Mouse (Mus musculus) embryonic facial prominence, embryonic 15.5 days (tissue): ENCODE measurements at regions not wholly inside any gene's neighbourhood (a gene's known extent, or its start where the extent isn't known, plus 50 kb on each side); places are given as distances from the start of the nearest gene placed in this dataset.

Experiments
- ATAC-seq: fragments of 200-750 bp; cut with Nextera tagmentation; 2 replicates; pipeline ENCODE4 v1.8.0; 2017; ENCODE audit warnings: low read depth, moderate TSS enrichment; ENCODE audit not compliant: insufficient number of reproducible peaks, low FRiP score, low TSS enrichment
- H3K27ac ChIP-seq: fragments of 300-500 bp; sonication (generic); replicated peaks from 2 replicates; pipeline ENCODE4 v1.5.1; 2015; ENCODE audit warnings: mild to moderate bottlenecking, inconsistent platforms
- H3K27me3 ChIP-seq: fragments of 300-500 bp; sonication (generic); 2 replicates; pipeline ENCODE4 v1.6.1; 2015; ENCODE audit warnings: inconsistent platforms
- H3K36me3 ChIP-seq: fragments of 300-500 bp; sonication (generic); 2 replicates; pipeline ENCODE4 v1.6.1; 2015; ENCODE audit warnings: mild to moderate bottlenecking, inconsistent platforms
- H3K4me1 ChIP-seq: fragments of 300-500 bp; sonication (generic); 2 replicates; pipeline ENCODE4 v1.6.1; 2015; ENCODE audit warnings: inconsistent platforms
- H3K4me2 ChIP-seq: fragments of 300-500 bp; sonication (generic); replicated peaks from 2 replicates; pipeline ENCODE4 v1.6.1; 2015; ENCODE audit warnings: mild to moderate bottlenecking, inconsistent platforms
- H3K4me3 ChIP-seq: fragments of 300-500 bp; sonication (generic); replicated peaks from 2 replicates; pipeline ENCODE4 v1.5.1; 2015; ENCODE audit warnings: mild to moderate bottlenecking, inconsistent platforms
- H3K9ac ChIP-seq: fragments of 300-500 bp; sonication (generic); 2 replicates; pipeline ENCODE4 v1.6.1; 2015; ENCODE audit warnings: inconsistent platforms
- H3K9me3 ChIP-seq: fragments of 300-500 bp; sonication (generic); replicated peaks from 2 replicates; pipeline ENCODE4 v1.6.1; 2016; ENCODE audit warnings: inconsistent platforms
- WGBS: fragments of 180-500 bp; shearing (Covaris S2); methylation state at CpG from one replicate; pipeline ENCODE4 v1.1.7; 2015; 5-methylcytosine and 5-hydroxymethylcytosine counted together

DNA sequence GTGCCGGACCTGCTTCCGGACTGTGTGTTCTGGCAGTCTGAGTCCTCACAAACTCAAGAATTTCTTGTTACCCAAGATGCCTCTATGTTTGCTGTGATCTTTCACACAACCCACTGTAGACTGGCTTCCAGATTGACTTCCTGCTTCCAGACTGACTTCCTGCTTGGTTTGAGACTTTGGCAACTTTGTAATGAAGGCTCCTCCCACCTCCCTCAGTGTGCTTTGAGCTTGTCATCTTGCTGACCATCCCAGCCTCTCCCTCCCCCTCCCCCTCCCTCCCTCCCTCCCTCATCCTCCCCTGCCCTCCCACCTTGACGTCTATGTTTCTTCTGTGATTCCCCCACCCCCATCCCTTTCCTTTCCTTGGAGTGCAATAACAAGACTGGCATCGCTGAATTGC, 51.7 kb upstream of the Shb start:
- 54% methylated on average over 4 of the region's 4 CpGs for WGBS
- Histone ChIP-seq H3K9ac (no peak overlapping the region), H3K27me3 (peaks cover 13% of the 10 kb centered on the region), H3K36me3 (no peaks in the 10 kb centered on the region), H3K9me3 (no peaks in the 10 kb centered on the region; the same call in 1 of the 2 replicates), H3K4me1 (0 out of 2 replicates have a peak, but pooled peaks cover 3% of the 10 kb centered on the region), H3K4me2 (no peak overlapping the region), H3K27ac (no peak overlapping the region), H3K4me3 (no peak overlapping the region)
- no peak for ATAC-seq

- ATAC-seq: no peak
Observed at GRCm38 (mm10) chr4:45582496-45582895, 50.2 kb upstream of the Shb start.

More at GRCm38 (mm10) chr4:45582496-45582895, 50.2 kb upstream of the Shb start:
- Histone ChIP-seq H3K9ac (no peak overlapping the region), H3K4me1 (0 out of 2 replicates have a peak, but pooled peaks cover 5% of the 10 kb centered on the region), H3K4me3 (no peak overlapping the region), H3K36me3 (no peaks in the 10 kb centered on the region), H3K9me3 (no peaks in the 10 kb centered on the region; the same call in 1 of the 2 replicates), H3K27ac (no peak overlapping the region), H3K27me3 (peaks cover 13% of the 10 kb centered on the region), H3K4me2 (no peak overlapping the region)
- 43% methylated on average over 5 of the region's 5 CpGs for WGBS
